Mouse (Mus musculus) hindbrain, embryonic 14.5 days (tissue): Measurements from ENCODE around the gene Maz. TPM values are rescaled to one million over a fixed set of nuclear protein-coding genes. Genes with fewer than 3 reads are reported as not detected.

Experiments used
- ATAC-seq: fragments of 200-750 bp; cut with Nextera tagmentation; 2 replicates; pipeline ENCODE4 v1.8.0; 2017; ENCODE audit warnings: moderate number of reproducible peaks, mild to moderate bottlenecking, moderate TSS enrichment, moderate library complexity; ENCODE audit not compliant: low FRiP score
- DNase-seq: peaks from one replicate; pipeline ENCODE4 v3.0.0-alpha.2; 2015; ENCODE audit warnings: low spot score
- H3K27ac ChIP-seq: fragments of 300-500 bp; sonication (generic); 2 replicates; pipeline ENCODE4 v1.5.1; 2014; ENCODE audit warnings: mild to moderate bottlenecking, moderate library complexity
- H3K27me3 ChIP-seq: fragments of 300-500 bp; sonication (generic); 2 replicates; pipeline ENCODE4 v1.6.1; 2014; ENCODE audit warnings: mild to moderate bottlenecking, low read length, mixed read lengths; ENCODE audit not compliant: control insufficient read depth, insufficient read depth
- H3K36me3 ChIP-seq: fragments of 300-500 bp; sonication (generic); replicated peaks from 2 replicates; pipeline ENCODE4 v1.6.1; 2014; ENCODE audit not compliant: control insufficient read depth, insufficient read depth
- H3K4me1 ChIP-seq: fragments of 300-500 bp; sonication (generic); replicated peaks from 2 replicates; pipeline ENCODE4 v1.6.1; 2014; ENCODE audit warnings: antibody characterized with exemption, low read length, mixed read lengths; ENCODE audit not compliant: control insufficient read depth, insufficient read depth
- H3K4me2 ChIP-seq: fragments of 300-500 bp; sonication (generic); replicated peaks from 2 replicates; pipeline ENCODE4 v1.6.1; 2014; ENCODE audit warnings: mild to moderate bottlenecking, moderate library complexity
- H3K4me3 ChIP-seq: fragments of 300-500 bp; sonication (generic); replicated peaks from 2 replicates; pipeline ENCODE4 v1.5.1; 2014; ENCODE audit warnings: mild to moderate bottlenecking, low read length
- H3K9ac ChIP-seq: fragments of 300-500 bp; sonication (generic); 2 replicates; pipeline ENCODE4 v1.6.1; 2014
- H3K9me3 ChIP-seq: fragments of 300-500 bp; sonication (generic); 2 replicates; pipeline ENCODE4 v1.6.1; 2016; ENCODE audit warnings: low read length; ENCODE audit not compliant: control insufficient read depth
- WGBS: fragments of 180-500 bp; shearing (Covaris S2); extraction: QIAGEN DNeasy Blood & Tissue Kit; methylation state at CpG from one replicate; pipeline ENCODE4 v1.1.7; 2014; 5-methylcytosine and 5-hydroxymethylcytosine counted together
- polyA plus RNA-seq: library from polyadenylated mRNA; unstranded; fragments of >200 nt; fragmentation: Nextera tagmentation; extraction: Ambion mirVana; gene quantifications from 2 replicates; pipeline ENCODE4 v1.2.1, GENCODE M21; 2014

Maz gene
- polyA plus RNA-seq, 1 experiment from 2014 or later = 68.6 TPM

DNA sequence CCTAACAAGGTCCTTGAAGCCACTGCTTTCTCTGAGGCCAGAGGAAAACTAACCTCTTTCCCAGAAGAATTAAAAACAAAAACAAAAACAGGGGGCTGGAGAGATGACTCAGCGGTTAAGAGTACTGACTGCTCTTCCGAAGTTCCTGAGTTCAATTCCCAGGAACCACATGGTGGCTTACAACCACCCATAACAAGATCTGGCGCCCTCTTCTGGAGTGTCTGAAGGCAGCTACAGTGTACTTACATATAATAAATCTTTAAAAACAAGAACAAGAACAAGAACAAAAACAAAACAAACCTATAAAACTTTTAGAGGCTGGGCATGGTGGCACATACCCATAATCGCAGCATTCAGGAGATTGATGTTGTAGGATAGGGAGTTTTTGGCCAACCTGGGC lies 30.4 kb downstream of the Maz start:
- Histone ChIP-seq H3K9ac (no peak overlapping the region), H3K27ac (no peak overlapping the region), H3K4me2 (no peak overlapping the region), H3K9me3 (no peaks in the 10 kb centered on the region), H3K36me3 (no peaks in the 10 kb centered on the region), H3K27me3 (no peaks in the 10 kb centered on the region), H3K4me1 (no peaks in the 10 kb centered on the region), H3K4me3 (no peak overlapping the region)
- DNase-seq (no peak), ATAC-seq (no peak)
- 82% methylated on average over 4 of the region's 4 CpGs for WGBS

DNA sequence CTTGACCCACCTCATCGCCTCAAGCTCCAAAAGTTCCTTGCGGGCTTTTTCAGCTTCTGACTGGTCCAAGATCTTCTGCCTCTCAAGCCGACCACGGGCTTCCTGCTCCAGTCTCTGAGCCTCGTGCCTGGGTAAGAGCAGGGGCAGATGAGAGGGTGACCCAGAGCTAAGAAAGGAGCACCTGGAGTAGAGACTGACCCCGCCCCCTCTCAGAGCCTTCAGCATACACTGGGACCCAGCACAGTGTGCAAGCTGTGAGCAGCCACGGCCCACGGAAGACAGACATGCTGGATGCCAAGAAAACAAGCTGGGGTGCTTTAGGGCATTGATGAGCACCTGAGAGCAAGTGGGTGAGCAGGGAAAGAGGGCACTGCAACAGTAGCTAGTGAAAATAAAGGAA lies 38.0 kb downstream of the Maz start:
- no peaks in the 10 kb centered on the region for H3K36me3 ChIP-seq
- H3K27me3 ChIP-seq = no peaks in the 10 kb centered on the region
- ATAC-seq = no peak
- no peaks in the 10 kb centered on the region for H3K9me3 ChIP-seq
- DNase-seq = no peak
- H3K9ac ChIP-seq = no peak overlapping the region
- H3K4me1 ChIP-seq = no peaks in the 10 kb centered on the region
- no peak overlapping the region for H3K4me2 ChIP-seq
- no peak overlapping the region for H3K4me3 ChIP-seq
- H3K27ac ChIP-seq = no peak overlapping the region
- 75% methylated on average over 8 of the region's 8 CpGs for WGBS

DNA sequence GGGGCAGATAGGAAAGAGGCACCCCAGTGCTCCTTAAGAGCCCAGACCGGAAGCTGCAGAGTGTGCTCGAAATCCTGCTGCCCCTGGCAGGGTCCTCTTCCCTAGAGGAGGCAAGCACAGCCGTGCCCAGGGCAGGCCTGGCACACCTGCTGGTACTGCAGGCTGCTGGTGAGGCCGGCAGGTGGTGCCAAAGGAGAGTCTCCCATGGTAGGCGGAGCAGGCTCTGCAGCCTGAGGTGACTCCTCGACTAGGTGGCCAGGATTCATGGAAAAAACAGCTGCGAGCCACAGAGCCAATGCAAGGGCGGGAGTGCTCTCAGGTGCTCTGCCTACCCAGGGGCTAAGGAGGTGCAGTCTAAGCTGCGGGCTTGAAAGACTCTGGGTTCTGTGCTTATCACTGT lies 40.5 kb downstream of the Maz start:
- Histone ChIP-seq H3K9ac (no peak overlapping the region), H3K27ac (no peak overlapping the region), H3K9me3 (no peaks in the 10 kb centered on the region), H3K4me3 (no peak overlapping the region), H3K4me2 (no peak overlapping the region), H3K27me3 (no peaks in the 10 kb centered on the region), H3K4me1 (no peaks in the 10 kb centered on the region), H3K36me3 (0 out of 2 replicates have a peak, but pooled peaks cover 4% of the 10 kb centered on the region)
- DNase-seq = no peak
- WGBS = 52% methylated on average over 9 of the region's 9 CpGs
- no peak for ATAC-seq

DNA sequence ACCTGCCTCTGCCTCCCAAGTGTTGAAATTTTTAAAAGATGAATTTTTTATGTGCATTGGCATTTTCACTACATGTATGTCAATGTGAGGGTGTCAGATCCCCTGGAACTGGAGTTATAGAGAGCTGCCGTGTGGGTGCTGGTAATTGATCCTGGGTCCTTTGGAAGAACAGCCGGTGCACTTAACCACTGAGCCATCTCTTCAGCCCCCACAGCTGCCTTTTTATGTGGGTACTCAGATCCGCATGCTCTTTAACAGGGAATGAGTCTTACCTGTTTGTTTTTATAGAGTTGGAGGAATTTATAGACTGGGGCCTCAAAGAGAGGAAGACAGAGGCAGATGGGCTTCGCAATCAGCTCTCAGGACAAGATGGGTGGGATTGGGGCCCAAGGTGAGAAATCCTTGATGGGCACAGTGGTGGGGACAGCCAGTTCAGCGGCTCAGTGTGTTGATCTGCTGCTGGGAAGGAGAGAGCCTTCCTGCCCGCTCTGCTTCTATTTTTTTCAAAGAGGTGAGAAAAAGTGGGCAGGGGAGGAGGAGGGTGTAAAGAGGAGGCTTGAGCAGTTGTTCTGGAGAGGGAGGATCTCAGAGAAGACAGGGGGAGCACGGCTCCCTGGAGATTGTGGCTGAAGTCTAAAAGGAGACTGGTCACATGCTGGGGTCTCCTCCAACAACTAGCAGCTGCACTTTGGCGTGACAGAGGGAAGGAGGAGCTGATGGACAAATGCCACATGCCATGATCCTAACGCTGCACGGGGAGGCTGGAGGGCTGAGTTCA lies 42.0 kb downstream of the Maz start:
- Histone ChIP-seq H3K9me3 (no peaks in the 10 kb centered on the region), H3K4me2 (no peak overlapping the region), H3K9ac (no peak overlapping the region), H3K4me3 (no peak overlapping the region), H3K27ac (no peak overlapping the region), H3K36me3 (peaks cover 19% of the 10 kb centered on the region), H3K27me3 (no peaks in the 10 kb centered on the region), H3K4me1 (no peaks in the 10 kb centered on the region)
- DNase-seq = no peak
- WGBS = 66% methylated on average over 10 of the region's 10 CpGs
- ATAC-seq = no peak

DNA sequence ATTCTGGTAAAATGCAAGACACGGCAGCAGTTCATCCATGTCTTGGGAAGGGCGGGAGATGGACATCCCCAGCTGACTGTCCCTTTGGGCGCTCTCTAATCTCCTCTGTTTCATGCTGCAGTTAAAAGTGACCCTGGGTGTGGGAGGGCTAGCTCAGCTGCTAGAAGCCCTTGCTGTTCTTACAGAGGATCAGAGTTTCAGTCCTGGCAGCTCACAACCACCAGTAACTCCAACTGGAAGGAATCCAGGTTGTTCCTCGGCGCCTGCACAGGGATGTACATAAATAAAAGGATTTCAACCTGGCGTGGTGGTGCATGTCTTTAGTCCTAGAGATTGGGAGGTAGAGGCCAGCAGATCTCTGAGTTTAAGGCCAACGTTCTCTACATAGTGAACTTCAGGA lies 43.7 kb downstream of the Maz start:
- no peak for DNase-seq
- H3K9ac ChIP-seq = no peak overlapping the region
- H3K36me3 ChIP-seq = peaks cover 37% of the 10 kb centered on the region
- no peak overlapping the region for H3K4me3 ChIP-seq
- WGBS = 87% methylated on average over 7 of the region's 7 CpGs
- H3K27ac ChIP-seq = no peak overlapping the region
- H3K4me1 ChIP-seq = no peaks in the 10 kb centered on the region
- ATAC-seq = no peak
- no peak overlapping the region for H3K4me2 ChIP-seq
- H3K27me3 ChIP-seq = no peaks in the 10 kb centered on the region
- no peaks in the 10 kb centered on the region for H3K9me3 ChIP-seq

DNA sequence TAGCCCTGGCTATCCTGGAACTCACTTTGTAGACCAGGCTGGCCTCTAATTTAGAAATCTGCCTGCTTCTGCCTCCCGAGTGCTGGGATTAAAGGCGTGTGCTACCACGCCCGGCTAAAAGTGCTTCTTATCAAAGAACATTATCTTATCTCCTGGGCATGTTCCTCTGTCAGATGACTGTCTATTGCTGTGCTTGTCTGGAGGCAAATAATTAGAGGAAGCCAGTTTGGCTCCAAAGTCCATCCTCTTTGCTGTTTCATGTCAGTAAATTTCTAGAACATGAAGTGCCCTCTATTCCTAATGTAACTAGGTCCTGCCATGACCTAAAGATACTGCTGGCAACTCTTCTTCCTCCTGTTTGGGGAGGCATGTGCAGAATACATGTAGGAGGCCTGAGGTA lies 44.8 kb downstream of the Maz start:
- Histone ChIP-seq H3K36me3 (peaks cover 39% of the 10 kb centered on the region), H3K4me3 (no peak overlapping the region), H3K4me2 (no peak overlapping the region), H3K9ac (no peak overlapping the region), H3K27me3 (no peaks in the 10 kb centered on the region), H3K4me1 (peaks cover 5% of the 10 kb centered on the region; the same call in 1 of the 2 replicates), H3K27ac (no peak overlapping the region), H3K9me3 (no peaks in the 10 kb centered on the region)
- 99% methylated on average over 4 of the region's 4 CpGs for whole genome bisulfite sequencing
- ATAC-seq (no peak), DNase-seq (no peak)

DNA sequence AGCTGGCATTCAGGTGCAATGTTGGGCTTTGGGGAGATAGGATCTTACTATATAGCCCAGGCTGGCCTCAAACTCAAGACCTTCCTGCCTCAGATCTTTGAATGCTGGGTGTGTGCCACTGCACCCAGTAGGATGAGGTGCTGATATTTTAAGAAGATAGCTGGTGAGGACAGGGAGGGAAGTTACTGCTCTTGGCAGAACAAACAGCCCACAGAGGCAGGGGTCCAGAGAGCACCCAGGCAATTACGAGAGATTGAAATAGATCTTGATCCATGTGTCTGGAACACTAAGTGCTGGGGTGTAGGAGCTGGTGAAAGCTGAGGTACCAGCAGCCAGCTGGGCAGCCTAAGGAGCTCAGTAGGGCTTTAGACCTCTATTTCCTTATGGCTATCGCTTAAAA lies 45.2 kb downstream of the Maz start:
- DNase-seq (no peak), ATAC-seq (no peak)
- WGBS = 90% methylated on average over 2 of the region's 2 CpGs
- H3K4me3 ChIP-seq = no peak overlapping the region
- H3K36me3 ChIP-seq = peaks cover 39% of the 10 kb centered on the region
- H3K4me1 ChIP-seq = peaks cover 8% of the 10 kb centered on the region; the same call in 1 of the 2 replicates
- H3K4me2 ChIP-seq = no peak overlapping the region
- no peaks in the 10 kb centered on the region for H3K27me3 ChIP-seq
- H3K9ac ChIP-seq = no peak overlapping the region
- no peaks in the 10 kb centered on the region for H3K9me3 ChIP-seq
- H3K27ac ChIP-seq = no peak overlapping the region

DNA sequence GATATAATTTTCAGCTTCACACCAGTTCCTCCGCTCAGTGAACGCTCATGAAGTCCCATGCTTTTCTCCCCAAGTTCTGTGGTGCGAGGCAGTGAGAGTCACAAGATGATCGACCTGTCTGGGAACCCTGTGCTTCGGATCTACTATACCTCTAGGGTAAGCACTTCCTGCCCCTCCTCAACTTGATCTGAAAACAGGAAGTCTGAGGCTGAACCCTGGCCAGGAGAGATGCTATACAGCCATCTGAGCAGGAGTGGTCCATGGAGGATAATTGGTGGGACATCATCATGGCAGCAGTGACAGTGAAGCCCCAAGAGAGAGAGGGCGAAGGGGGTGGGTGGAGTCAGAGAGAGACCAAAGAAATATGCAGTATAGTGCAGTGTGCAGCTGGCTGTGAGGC lies 48.0 kb downstream of the Maz start:
- Histone ChIP-seq H3K27ac (no peak overlapping the region), H3K4me2 (no peak overlapping the region), H3K4me1 (peaks cover 8% of the 10 kb centered on the region), H3K36me3 (peaks cover 39% of the 10 kb centered on the region), H3K9ac (no peak overlapping the region), H3K4me3 (no peak overlapping the region), H3K27me3 (no peaks in the 10 kb centered on the region), H3K9me3 (no peaks in the 10 kb centered on the region)
- DNase-seq = no peak
- no peak for ATAC-seq
- 93% methylated on average over 6 of the region's 6 CpGs for WGBS

DNA sequence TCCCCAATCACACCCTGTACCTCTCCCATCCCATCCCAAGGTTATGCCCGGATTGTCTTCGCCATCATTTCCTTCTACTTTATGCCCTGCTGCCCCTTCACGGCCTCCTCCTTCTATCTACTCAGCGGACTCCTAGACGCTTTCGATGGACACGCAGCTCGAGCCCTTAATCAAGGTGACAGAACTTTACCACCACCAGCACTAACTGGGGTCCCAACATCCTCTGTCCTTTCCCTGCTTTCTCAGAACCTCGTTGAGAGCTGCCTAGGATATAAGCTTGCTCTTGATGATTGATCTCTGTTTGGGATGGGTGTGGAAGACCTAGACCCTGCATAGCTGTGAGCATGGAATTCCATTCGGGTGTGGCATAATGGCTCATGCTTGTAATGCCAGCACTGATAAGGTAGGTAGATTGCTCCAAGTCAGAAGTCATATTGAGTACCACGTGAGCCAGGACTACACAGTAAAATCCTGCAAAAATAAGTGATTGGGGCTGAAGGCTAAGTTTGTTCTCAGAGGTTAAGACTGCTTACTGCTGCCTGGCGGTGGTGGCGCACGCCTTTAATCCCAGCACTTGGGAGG lies 49.9 kb downstream of the Maz start:
- peaks cover 42% of the 10 kb centered on the region for H3K36me3 ChIP-seq
- H3K4me1 ChIP-seq = peaks cover 8% of the 10 kb centered on the region
- peak overlapping the region; percentile 97 for H3K9ac ChIP-seq
- no peaks in the 10 kb centered on the region for H3K27me3 ChIP-seq
- H3K4me3 ChIP-seq = peak overlapping the region; percentile 86
- H3K27ac ChIP-seq = peak overlapping the region; percentile 96
- WGBS = 30% methylated on average over 14 of the region's 14 CpGs
- ATAC-seq (peak; percentile 1; the same call in 1 of the 2 replicates), DNase-seq (no peak)
- H3K9me3 ChIP-seq = no peaks in the 10 kb centered on the region
- peak overlapping the region; percentile 85 for H3K4me2 ChIP-seq
